Mouse (Mus musculus) bone marrow, adult 2 months (tissue): ENCODE results near the gene Ptpn5. TPM values are rescaled to one million over a fixed set of nuclear protein-coding genes. Genes with fewer than 3 reads are reported as not detected.

ENCODE experiments used
- H3K27ac ChIP-seq: fragments of 200-500 bp; 2 replicates; pipeline ENCODE4 v1.5.1; 2012; ENCODE audit warnings: low read depth, mild to moderate bottlenecking, control low read depth, inconsistent platforms, low read length; ENCODE audit not compliant: control insufficient read depth, poor library complexity, insufficient read depth
- H3K4me1 ChIP-seq: fragments of 200-500 bp; 2 replicates; pipeline ENCODE4 v1.6.1; 2011; ENCODE audit warnings: low read length; ENCODE audit not compliant: control insufficient read depth, insufficient read depth
- H3K4me3 ChIP-seq: fragments of 200-500 bp; replicated peaks from 2 replicates; pipeline ENCODE3; 2011; ENCODE audit warnings: mild to moderate bottlenecking, low read depth, low read length, control low read depth; ENCODE audit not compliant: control insufficient read depth
- CTCF ChIP-seq: fragments of 200-500 bp; IDR thresholded peaks from 2 replicates; pipeline ENCODE4 v1.5.1; 2011; ENCODE audit warnings: low read length, control low read depth; ENCODE audit not compliant: control insufficient read depth, insufficient read depth
- POLR2A ChIP-seq: fragments of 200-500 bp; IDR thresholded peaks from 2 replicates; pipeline ENCODE4 v1.6.1; 2011; ENCODE audit warnings: low read depth, mild to moderate bottlenecking, control low read depth, low read length, borderline replicate concordance; ENCODE audit not compliant: control insufficient read depth
- WGBS: fragments of 180-500 bp; shearing (Covaris S2); methylation state at CpG from one replicate; pipeline ENCODE4 v1.1.7; 2018; 5-methylcytosine and 5-hydroxymethylcytosine counted together
- polyA plus RNA-seq: library from polyadenylated mRNA; stranded (reverse); fragments of >200 nt; gene quantifications from 2 replicates; pipeline ENCODE4 v1.2.4, GENCODE M21; 2011; ENCODE audit warnings: low replicate concordance; ENCODE audit not compliant: missing spikeins, insufficient read depth, insufficient read length

Ptpn5 gene
- polyA plus RNA-seq, 1 experiment, result not detected

- TF ChIP-seq POLR2A, result no peak
- peak; percentile 48; the same call in 1 of the 2 replicates for TF ChIP-seq CTCF
- H3K4me1 ChIP-seq, result no peaks in the 10 kb centered on the region; the same call in none of the 2 replicates
- H3K4me3 ChIP-seq, result no peak overlapping the region
- WGBS, result 11% methylated on average over 12 of the region's 12 CpGs
- no peak overlapping the region for H3K27ac ChIP-seq
Observed at GRCm38 (mm10) chr7:47146034-47146812, 12.7 kb upstream of the Ptpn5 start.

- Histone ChIP-seq H3K27ac (no peak overlapping the region), H3K4me1 (no peaks in the 10 kb centered on the region; the same call in 1 of the 2 replicates), H3K4me3 (no peak overlapping the region)
- WGBS, result 44% methylated on average over 6 of the region's 6 CpGs
- no peak for TF ChIP-seq POLR2A
- TF ChIP-seq CTCF, result no peak
Observed at GRCm38 (mm10) chr7:47144299-47144698, 10.8 kb upstream of the Ptpn5 start.

- H3K4me3 ChIP-seq, result no peak overlapping the region
- WGBS, result 64% methylated on average over 8 of the region's 8 CpGs
- TF ChIP-seq POLR2A (no peak), CTCF (no peak)
- H3K4me1 ChIP-seq, result no peaks in the 10 kb centered on the region
- H3K27ac ChIP-seq, result no peak overlapping the region
Observed at GRCm38 (mm10) chr7:47139823-47140325, 6.4 kb upstream of the Ptpn5 start.

GRCm38 (mm10) chr7:47134570-47134969, 1.1 kb upstream of the Ptpn5 start:
- no peaks in the 10 kb centered on the region for H3K4me1 ChIP-seq
- H3K27ac ChIP-seq, result no peak overlapping the region
- 63% methylated on average over 5 of the region's 5 CpGs for WGBS
- H3K4me3 ChIP-seq, result no peak overlapping the region
- no peak for TF ChIP-seq POLR2A
- TF ChIP-seq CTCF, result no peak

- Histone ChIP-seq H3K4me3 (no peak overlapping the region), H3K4me1 (no peaks in the 10 kb centered on the region), H3K27ac (no peak overlapping the region)
- WGBS, result 5% methylated on average over 10 of the region's 10 CpGs
- TF ChIP-seq CTCF (no peak), POLR2A (no peak)
Observed at GRCm38 (mm10) chr7:47132931-47133260, 588 bp downstream of the Ptpn5 start.

- TF ChIP-seq POLR2A (no peak), CTCF (no peak)
- H3K27ac ChIP-seq, result no peak overlapping the region
- H3K4me1 ChIP-seq, result no peaks in the 10 kb centered on the region
- no peak overlapping the region for H3K4me3 ChIP-seq
- WGBS, result 1% methylated on average over 65 of the region's 65 CpGs
Observed at GRCm38 (mm10) chr7:47132180-47132930, 1.1 kb downstream of the Ptpn5 start.

GRCm38 (mm10) chr7:47131840-47132179, 1.7 kb downstream of the Ptpn5 start:
- no peaks in the 10 kb centered on the region; the same call in 1 of the 2 replicates for H3K4me1 ChIP-seq
- WGBS, result 16% methylated on average over 15 of the region's 15 CpGs
- no peak for TF ChIP-seq POLR2A
- no peak for TF ChIP-seq CTCF
- no peak overlapping the region for H3K27ac ChIP-seq
- no peak overlapping the region for H3K4me3 ChIP-seq

- TF ChIP-seq CTCF, result no peak
- no peak for TF ChIP-seq POLR2A
- Histone ChIP-seq H3K4me3 (no peak overlapping the region), H3K4me1 (no peaks in the 10 kb centered on the region; the same call in 1 of the 2 replicates), H3K27ac (no peak overlapping the region)
- 61% methylated on average over 8 of the region's 8 CpGs for WGBS
Observed at GRCm38 (mm10) chr7:47131258-47131657, 2.2 kb downstream of the Ptpn5 start.

- TF ChIP-seq CTCF (no peak), POLR2A (no peak)
- Histone ChIP-seq H3K4me1 (no peaks in the 10 kb centered on the region; the same call in 1 of the 2 replicates), H3K27ac (no peak overlapping the region), H3K4me3 (no peak overlapping the region)
- 45% methylated on average over 3 of the region's 3 CpGs for WGBS
Observed at GRCm38 (mm10) chr7:47122026-47122425, 11.5 kb downstream of the Ptpn5 start.
